Mouse (Mus musculus): ENCODE results near the gene Stat1.
A peak's percentile ranks its signal among the peaks of the same experiment; 100 is the strongest.

Gene Stat1

DNA sequence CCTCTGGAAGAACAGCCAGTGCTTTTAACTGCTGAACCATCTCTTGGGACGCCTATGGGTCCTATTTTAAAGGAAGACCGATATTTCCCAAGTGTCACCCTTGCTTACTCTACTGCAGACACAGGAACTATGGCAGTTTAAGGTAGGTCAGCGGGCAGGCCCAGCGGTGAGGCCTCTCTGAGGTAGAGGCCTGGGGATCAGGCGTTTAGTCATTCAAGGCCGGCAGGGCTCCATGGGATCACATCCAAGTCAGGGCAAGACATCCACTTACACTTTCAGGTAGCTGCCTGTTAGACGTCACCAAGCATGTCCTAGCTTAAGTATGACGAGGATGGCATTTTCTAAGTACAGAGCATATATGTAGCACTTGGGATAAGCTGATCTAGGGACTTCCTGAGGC lies 41.9 kb downstream of the Stat1 start:
- DNase-seq (ENCODE audit: low read depth, low spot score), result no peak

DNA sequence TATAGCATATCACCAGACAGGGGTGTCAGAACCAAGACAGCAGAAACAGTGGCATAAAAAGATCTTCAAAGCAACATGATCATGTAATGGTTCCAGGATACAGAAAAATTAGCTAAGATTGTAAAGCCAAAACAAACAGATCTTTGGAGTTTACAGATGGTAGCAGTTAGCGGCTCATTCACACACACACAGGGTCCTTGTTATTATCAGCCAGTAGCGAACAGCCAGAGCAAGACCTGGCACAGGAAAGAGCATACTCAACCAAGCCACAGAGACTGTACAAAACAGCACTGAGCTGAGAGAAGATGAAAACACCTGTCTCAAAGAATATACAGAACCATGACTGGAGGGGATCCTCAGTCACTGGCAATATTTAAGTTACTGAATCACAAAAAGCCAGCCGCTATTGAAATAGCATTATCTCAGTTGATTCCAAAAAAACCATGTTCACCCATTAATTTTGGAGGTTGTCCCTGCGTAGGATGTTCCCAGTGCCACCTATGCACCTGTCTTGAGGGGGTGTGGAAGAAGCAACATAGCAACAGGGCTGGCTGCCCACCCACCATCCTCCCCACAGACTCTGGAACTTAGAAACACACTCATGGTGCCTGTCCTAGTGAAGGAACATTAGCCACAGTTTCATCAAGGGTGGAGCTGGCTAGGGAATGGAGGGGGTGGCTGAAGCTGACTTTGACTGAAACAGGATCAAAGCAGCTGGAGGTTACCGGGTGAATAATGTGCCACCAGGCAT lies 44.6 kb downstream of the Stat1 start:
- no peak for DNase-seq (ENCODE audit: low read depth, low spot score)

DNA sequence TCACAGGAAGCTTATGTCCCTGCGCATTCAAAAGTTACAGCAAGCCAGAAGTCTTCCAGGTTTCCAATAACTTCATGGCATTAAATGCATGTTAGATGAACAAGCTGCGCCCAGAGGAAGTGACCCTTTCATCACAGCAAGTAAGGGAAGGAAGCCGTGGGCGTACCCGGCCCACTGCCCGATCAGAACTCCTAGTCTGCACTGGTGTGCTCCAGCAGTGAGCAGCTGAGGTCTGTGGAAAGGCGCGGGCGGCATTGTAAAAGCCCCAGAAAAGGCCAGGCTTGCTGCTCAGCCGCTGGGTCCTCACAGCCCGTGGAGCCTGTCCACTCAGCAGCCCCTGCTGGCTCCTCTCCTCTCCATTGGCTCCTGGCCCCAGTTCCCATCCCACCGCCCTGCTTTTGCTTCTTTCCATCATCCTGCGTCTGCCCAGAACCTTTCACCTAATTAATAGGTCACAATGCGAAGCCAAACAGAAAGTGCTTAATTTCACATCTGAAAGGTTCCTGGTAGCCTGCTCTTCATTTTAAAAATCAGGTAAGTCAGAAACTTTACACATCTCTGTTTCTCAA lies 47.5 kb downstream of the Stat1 start:
- no peak for DNase-seq (ENCODE audit: low read depth, low spot score)

DNA sequence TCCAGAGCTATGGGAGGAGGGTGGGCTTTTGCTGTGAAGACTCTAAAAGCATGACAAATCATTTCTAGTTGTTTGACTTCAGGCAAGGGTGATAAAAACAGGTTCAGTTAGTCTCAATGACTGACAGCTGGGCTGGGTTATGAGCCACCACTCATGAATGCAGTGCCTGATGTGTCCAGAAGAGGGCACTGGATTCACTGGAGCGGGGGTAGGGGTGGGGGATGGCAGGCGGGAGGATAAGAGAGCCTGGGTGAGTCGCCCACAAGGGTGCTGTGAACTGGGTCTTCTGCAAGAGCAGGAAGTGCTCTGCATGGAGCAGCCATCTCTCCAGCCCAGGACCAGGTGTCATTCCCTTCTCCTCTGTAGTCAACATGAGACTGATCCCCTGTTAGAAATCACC lies 50.8 kb downstream of the Stat1 start:
- peak; percentile 52 for DNase-seq (ENCODE audit: low read depth, low spot score)

DNA sequence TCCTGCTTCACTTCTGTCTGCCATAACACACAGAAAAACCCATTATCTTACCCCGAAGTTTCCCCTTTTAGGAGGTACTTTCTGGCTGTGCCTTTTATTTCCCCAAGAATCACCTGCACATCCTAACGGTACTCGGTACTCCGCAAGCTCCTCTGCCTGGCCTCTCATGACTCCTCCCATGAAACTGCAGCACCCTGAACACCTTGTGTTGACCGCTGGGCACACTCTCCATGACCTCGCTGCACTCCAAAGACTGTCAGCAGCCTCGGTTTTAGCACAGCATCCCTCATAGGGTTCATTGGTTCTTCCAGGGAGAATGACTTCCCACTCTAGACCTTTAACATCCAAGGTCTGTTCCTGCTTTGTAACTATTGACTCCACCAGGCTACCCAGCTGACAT lies 51.5 kb downstream of the Stat1 start:
- DNase-seq (ENCODE audit: low read depth, low spot score), result no peak

DNA sequence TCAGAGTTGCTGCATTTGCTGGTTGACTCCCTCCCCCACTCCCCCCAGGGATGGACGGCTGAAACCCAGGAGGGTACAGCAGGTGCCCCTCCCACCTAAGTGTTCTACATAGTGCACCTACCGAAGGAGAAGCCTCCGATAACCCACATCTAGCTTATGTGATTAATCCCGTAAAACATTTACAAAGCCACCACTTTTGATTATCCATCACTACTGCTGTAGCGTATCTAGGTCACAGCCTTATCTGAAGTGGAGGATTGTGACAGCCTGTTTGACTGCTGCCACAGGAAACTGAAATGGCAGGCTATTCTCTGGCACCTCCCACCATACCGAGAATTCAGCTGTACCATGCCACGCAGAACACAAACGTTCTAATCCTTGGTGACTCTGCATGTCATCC lies 52.0 kb downstream of the Stat1 start:
- no peak for DNase-seq (ENCODE audit: low read depth, low spot score)

DNA sequence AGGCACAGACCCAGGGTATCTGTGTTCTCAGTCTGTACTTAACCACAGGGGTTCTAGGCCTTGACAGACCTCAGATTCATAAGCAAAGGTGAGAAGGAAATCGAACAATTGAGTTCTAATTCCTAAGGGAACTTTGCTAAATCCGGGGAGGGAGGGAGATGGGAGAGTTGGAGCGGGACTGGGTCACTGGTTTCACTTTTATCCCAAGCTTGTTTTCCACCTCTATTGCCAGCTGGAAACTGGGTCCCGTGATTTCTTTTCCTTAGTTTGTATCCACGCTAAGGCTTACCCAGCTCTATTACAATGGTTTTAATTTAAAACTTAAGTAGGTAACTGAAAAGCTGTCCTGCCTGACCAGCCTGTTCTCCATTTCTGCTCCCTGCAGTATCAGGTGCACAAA lies 56.1 kb downstream of the Stat1 start:
- DNase-seq (ENCODE audit: low read depth, low spot score), result no peak

DNA sequence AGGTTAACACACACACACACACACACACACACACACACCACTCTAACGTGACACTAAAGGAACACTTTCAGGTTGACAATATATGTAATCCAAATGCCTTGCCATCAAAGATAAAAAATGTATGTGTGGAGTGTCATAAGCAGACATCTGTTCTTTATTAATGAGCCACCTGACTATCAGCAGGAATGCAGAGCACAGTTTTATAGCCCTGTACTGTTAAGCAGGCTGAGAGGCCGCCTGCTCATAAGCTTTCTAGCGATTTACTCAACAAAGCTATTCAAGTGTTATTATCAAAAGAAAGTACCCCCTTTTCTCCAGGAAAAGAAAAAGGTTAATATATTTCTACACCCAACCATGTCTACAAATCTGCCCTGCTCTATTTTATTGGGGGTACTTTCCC lies 56.7 kb downstream of the Stat1 start:
- peak; percentile 34 for DNase-seq (ENCODE audit: low read depth, low spot score)

DNA sequence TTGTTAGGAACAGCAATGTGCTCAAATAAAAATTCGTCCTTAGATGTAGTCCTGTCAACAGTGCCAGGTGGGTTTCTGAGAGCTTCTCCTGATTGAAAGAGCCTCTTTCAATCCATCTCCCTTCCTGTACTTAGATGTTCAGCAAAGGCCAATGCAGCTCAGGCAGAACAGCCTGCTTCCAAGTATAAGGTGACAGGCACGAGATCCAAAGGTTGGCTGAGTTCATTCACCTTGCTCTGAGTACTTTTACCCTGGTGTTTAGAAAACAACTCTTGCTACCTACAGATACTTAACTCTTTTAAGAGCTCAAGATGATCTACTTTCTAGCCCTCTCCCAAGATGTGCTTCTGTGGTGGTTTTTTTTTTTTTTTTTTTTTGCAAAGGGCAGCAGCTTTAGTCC lies 57.8 kb downstream of the Stat1 start:
- DNase-seq (ENCODE audit: low read depth, low spot score), result no peak

DNA sequence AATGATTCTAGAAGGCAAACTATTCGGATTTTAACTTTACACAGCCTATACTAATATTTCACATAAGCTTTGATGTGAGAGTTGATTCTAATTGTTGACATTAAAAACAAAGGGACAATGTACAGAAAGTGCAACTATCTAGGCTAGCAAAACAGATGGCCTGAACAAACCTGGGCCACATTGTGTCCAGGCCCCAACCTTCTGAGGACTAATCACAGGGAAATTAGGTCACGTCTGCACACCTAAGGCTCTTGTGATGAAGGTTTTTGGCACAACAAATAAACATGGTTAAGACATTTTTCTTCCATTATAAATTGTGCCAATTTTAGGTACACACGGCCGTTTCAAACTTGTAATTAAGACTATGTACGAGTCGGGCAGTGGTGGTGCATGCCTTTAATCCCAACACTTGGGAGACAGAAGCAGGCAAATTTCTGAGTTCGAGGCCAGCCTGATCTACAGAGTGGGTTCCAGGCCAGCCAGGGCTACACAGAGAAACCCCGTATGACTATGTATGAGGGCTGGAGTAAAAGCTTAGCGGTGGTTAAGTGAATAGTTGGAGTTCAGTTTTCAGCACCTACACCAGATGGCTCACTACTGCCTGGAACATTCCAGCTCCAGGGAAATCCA lies 60.8 kb downstream of the Stat1 start:
- DNase-seq (ENCODE audit: low read depth, low spot score), result no peak

DNA sequence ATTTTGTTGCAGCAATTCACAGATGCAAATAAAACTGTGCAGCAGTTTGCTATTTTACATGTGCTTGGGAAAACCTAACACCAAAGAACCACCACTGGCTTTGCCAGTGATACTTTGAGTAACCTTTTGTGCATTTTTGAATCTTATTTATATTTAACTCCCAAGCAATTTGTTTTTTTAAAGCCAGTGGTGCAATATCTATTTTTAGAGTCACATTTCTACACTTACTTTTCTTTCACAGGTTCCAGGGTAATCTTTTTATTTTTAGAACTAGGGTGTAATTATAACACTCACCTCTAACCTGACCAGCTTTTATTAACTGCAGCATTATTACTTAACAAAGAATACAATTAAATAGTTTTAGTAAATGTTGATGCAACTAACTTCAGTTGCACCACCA lies 62.8 kb downstream of the Stat1 start:
- no peak for DNase-seq (ENCODE audit: low read depth, low spot score)

DNA sequence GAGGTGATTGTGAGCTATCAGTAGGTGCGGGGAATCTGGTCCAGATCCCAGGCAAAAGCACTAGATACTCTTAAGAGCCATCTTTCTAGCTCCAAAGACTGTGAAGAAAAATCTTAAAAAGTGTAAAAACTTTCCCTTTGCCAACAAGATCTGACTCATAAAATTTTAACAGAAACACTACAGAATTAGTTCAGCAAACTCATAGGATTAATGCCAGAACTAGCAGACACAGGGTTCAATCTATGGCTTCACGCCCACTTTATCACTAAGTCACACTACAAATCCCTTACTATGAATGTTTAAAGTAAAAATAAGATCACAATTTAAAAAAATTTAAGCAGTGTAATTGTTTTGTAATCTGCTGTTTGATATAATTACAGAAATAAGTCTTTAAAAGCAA lies 63.8 kb downstream of the Stat1 start:
- DNase-seq (ENCODE audit: low read depth, low spot score), result no peak

All from 3T3-L1 (cell line).